Mouse (Mus musculus) heart, embryonic 13.5 days (tissue): ENCODE measurements around the gene Ptprk. TPM values are rescaled to one million over a fixed set of nuclear protein-coding genes. Genes with fewer than 3 reads are reported as not detected.

Source experiments
- ATAC-seq: fragments of 200-750 bp; cut with Nextera tagmentation; 2 replicates; pipeline ENCODE4 v1.8.0; 2017; ENCODE audit warnings: moderate TSS enrichment; ENCODE audit not compliant: insufficient number of reproducible peaks, low FRiP score, low TSS enrichment; ENCODE audit errors: extremely low read depth
- H3K27ac ChIP-seq: fragments of 300-500 bp; sonication (generic); replicated peaks from 2 replicates; pipeline ENCODE4 v1.5.1; 2015; ENCODE audit warnings: moderate library complexity, mild to moderate bottlenecking, inconsistent platforms
- H3K27me3 ChIP-seq: fragments of 300-500 bp; sonication (generic); replicated peaks from 2 replicates; pipeline ENCODE4 v1.6.1; 2015; ENCODE audit warnings: mild to moderate bottlenecking, inconsistent platforms
- H3K36me3 ChIP-seq: fragments of 300-500 bp; sonication (generic); 2 replicates; pipeline ENCODE4 v1.6.1; 2015; ENCODE audit warnings: mild to moderate bottlenecking, inconsistent platforms
- H3K4me1 ChIP-seq: fragments of 300-500 bp; sonication (generic); 2 replicates; pipeline ENCODE4 v1.6.1; 2015; ENCODE audit warnings: inconsistent platforms
- H3K4me2 ChIP-seq: fragments of 300-500 bp; sonication (generic); 2 replicates; pipeline ENCODE4 v1.6.1; 2015; ENCODE audit warnings: inconsistent platforms, mild to moderate bottlenecking, moderate library complexity
- H3K4me3 ChIP-seq: fragments of 300-500 bp; sonication (generic); 2 replicates; pipeline ENCODE4 v1.5.1; 2015; ENCODE audit warnings: moderate library complexity, mild to moderate bottlenecking, inconsistent platforms
- H3K9ac ChIP-seq: fragments of 300-500 bp; sonication (generic); 2 replicates; pipeline ENCODE4 v1.6.1; 2015; ENCODE audit warnings: inconsistent platforms, mild to moderate bottlenecking, moderate library complexity
- H3K9me3 ChIP-seq: fragments of 300-500 bp; sonication (generic); 2 replicates; pipeline ENCODE4 v1.6.1; 2016; ENCODE audit warnings: inconsistent platforms
- WGBS: fragments of 180-500 bp; shearing (Covaris S2); methylation state at CpG from one replicate; pipeline ENCODE4 v1.1.7; 2015; ENCODE audit warnings: mixed read lengths; 5-methylcytosine and 5-hydroxymethylcytosine counted together
- polyA plus RNA-seq: library from polyadenylated mRNA; unstranded; fragments of >200 nt; fragmentation: Nextera tagmentation; extraction: Ambion mirVana; gene quantifications from 2 replicates; pipeline ENCODE4 v1.2.1, GENCODE M21; 2015

The Ptprk gene
- polyA plus RNA-seq, 1 experiment from 2014 or later: 31.3 TPM

DNA sequence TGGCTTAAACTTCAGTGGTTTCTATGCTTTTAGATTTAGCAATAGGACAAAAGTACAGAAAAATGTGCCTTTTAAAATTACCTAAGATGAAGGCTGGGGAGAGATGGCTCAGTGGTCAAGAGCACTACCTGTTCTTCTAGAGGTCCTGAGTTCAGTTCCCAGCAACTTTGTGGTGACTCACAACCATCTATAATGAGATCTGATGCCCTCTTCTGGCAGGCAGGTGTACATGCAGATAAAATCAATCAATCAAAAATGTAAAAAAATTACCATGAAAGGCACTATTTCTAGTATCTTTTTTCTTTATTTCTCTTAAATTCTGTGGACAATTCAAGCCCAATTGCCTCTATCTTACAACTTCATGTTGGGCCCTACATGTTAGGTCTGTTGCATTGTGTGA is 42.4 kb downstream of the Ptprk start:
- H3K36me3 ChIP-seq: no peaks in the 10 kb centered on the region
- H3K9ac ChIP-seq: no peak overlapping the region
- H3K4me1 ChIP-seq: peaks cover 38% of the 10 kb centered on the region
- H3K4me3 ChIP-seq: no peak overlapping the region
- no peaks in the 10 kb centered on the region for H3K9me3 ChIP-seq
- no peak overlapping the region for H3K4me2 ChIP-seq
- no peak overlapping the region for H3K27ac ChIP-seq
- H3K27me3 ChIP-seq: no peaks in the 10 kb centered on the region
- ATAC-seq: no peak

DNA sequence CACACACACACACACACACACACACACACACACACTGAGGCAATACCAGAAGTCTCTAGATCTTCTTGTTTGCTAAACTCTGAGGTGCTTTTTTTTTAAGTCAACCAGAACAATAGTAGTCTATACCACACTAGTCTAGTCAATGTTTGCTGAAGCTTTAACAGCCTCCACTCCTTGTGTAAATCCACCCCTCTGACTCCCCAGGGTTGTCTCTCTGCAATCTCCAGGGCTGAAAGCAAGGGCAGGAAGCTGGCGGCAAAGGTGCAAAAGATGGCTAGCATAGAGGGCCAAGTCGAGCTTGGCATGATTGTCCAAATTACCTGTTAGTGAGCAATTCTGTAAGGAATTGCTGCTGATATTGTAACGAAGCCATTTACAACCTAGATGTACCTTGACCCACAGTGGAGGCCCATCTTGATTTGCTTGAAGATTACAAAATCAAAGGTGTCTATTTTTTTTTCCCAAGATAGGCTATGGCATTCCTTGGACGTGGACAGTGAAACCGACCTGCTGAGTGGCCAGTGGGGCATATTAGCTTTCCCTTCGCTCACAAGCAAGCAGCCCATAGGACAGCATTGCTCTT is 44.3 kb downstream of the Ptprk start:
- no peaks in the 10 kb centered on the region for H3K36me3 ChIP-seq
- 78% methylated on average over 6 of the region's 6 CpGs for WGBS
- no peak for ATAC-seq

DNA sequence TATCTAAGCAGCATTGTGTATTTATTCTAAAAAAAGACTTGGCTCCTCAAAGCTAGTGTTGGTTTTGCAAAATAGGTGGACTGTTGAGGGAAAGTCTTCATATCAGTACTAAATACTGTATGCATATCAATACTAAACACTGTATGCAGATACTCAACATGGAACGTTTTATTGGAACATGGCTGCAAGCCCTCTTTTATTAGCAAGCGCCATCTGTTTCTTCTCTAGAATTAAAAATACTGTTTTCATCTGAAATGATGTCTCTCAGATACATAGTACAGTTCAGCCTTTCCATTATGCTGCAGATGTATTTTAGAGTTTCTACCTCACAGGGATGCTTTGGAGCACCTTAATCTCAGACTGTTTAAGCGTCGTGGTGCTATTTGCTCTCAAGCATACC is 49.3 kb downstream of the Ptprk start:
- 88% methylated on average over 4 of the region's 4 CpGs for WGBS
- no peaks in the 10 kb centered on the region for H3K9me3 ChIP-seq
- no peaks in the 10 kb centered on the region for H3K27me3 ChIP-seq
- H3K4me3 ChIP-seq: no peak overlapping the region
- H3K4me1 ChIP-seq: peaks cover 34% of the 10 kb centered on the region
- no peak overlapping the region for H3K4me2 ChIP-seq
- no peak for ATAC-seq
- H3K27ac ChIP-seq: no peak overlapping the region
- H3K36me3 ChIP-seq: no peaks in the 10 kb centered on the region
- H3K9ac ChIP-seq: no peak overlapping the region

More for the DNA sequence above, 44.3 kb downstream of the Ptprk start:
- H3K9ac ChIP-seq: no peak overlapping the region
- H3K4me2 ChIP-seq: no peak overlapping the region
- H3K27ac ChIP-seq: no peak overlapping the region
- H3K4me3 ChIP-seq: no peak overlapping the region
- H3K9me3 ChIP-seq: no peaks in the 10 kb centered on the region
- peaks cover 25% of the 10 kb centered on the region for H3K4me1 ChIP-seq
- no peaks in the 10 kb centered on the region for H3K27me3 ChIP-seq

DNA sequence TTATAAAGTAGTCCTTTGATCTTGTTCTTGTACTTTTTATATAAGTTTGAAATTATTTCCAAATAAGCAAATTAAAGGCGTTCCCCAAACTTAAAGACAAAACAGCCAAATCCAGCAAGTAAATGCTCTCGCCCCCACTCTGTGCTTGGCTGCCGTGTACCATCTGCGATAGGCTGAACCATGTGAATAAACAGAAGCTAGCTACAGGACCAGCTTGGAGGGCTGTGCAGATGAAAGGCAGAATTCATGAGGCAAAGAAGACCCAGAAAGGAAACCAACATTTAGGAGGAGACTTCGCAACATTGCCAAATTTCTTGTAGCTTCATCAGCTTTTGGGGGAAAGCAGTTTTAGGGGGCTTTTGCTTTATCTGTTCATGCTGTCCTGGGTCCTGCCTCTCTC is 53.4 kb downstream of the Ptprk start:
- Histone ChIP-seq H3K9me3 (no peaks in the 10 kb centered on the region), H3K4me2 (no peak overlapping the region; the same call in 1 of the 2 replicates), H3K9ac (no peak overlapping the region), H3K4me3 (no peak overlapping the region), H3K4me1 (peaks cover 41% of the 10 kb centered on the region), H3K36me3 (no peaks in the 10 kb centered on the region), H3K27me3 (no peaks in the 10 kb centered on the region), H3K27ac (peak overlapping the region; percentile 66)
- WGBS: 74% methylated on average over 5 of the region's 5 CpGs
- no peak for ATAC-seq

GRCm38 (mm10) chr10:28128450-28128849 is 53.8 kb downstream of the Ptprk start:
- Histone ChIP-seq H3K9ac (no peak overlapping the region), H3K4me3 (no peak overlapping the region), H3K36me3 (no peaks in the 10 kb centered on the region), H3K9me3 (no peaks in the 10 kb centered on the region), H3K27ac (peak overlapping the region; percentile 66), H3K4me1 (peaks cover 38% of the 10 kb centered on the region), H3K27me3 (no peaks in the 10 kb centered on the region), H3K4me2 (no peak overlapping the region; the same call in 1 of the 2 replicates)
- WGBS: 34% methylated on average over 4 of the region's 4 CpGs
- no peak for ATAC-seq

DNA sequence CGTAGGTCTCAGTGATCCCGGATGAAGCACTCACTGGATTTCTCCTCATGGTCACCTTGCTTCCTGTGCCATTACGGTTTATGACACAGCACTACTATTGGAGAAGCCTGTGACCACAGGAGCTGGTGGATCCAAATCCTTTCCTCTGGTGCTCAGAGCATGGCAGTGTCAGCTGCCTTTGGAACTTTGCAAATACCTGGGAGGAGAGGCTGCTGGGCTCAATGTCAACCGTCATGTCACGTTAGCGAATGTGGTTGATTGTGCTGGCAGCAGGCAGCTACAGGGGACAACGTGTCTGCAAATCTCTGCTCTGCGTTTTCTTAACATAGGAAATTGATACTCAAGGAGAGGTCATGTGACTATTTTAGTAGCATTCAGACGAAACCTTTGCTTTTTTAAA is 55.8 kb downstream of the Ptprk start:
- Histone ChIP-seq H3K4me1 (peaks cover 24% of the 10 kb centered on the region), H3K36me3 (no peaks in the 10 kb centered on the region), H3K9me3 (no peaks in the 10 kb centered on the region), H3K9ac (no peak overlapping the region), H3K4me3 (no peak overlapping the region), H3K27me3 (no peaks in the 10 kb centered on the region), H3K4me2 (no peak overlapping the region), H3K27ac (no peak overlapping the region)
- WGBS: 63% methylated on average over 9 of the region's 9 CpGs
- ATAC-seq: no peak

DNA sequence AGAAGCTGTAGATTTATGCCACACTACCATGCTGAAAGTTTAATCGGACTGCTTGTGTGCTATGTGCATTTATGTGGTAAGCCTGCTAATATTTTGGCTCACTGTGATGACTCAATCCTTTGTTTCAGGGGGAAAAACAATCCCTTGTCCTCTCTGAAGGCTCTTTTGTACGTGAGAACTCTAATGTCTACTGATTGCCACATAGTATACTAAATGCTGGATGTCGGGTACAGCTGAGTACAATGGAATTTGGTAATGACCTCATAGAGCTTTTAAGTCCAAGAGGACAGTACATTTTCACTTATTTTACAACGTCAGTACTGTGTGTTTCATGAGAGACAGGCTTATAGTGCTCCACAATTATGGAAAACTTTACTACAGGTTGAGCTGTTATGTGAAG is 59.1 kb downstream of the Ptprk start:
- no peaks in the 10 kb centered on the region for H3K9me3 ChIP-seq
- no peak overlapping the region for H3K9ac ChIP-seq
- no peak for ATAC-seq
- no peak overlapping the region for H3K4me3 ChIP-seq
- H3K27ac ChIP-seq: no peak overlapping the region
- no peak overlapping the region for H3K4me2 ChIP-seq
- no peaks in the 10 kb centered on the region for H3K27me3 ChIP-seq
- 80% methylated on average over 4 of the region's 4 CpGs for WGBS
- H3K36me3 ChIP-seq: no peaks in the 10 kb centered on the region
- H3K4me1 ChIP-seq: peaks cover 21% of the 10 kb centered on the region

GRCm38 (mm10) chr10:28138399-28138798 is 63.8 kb downstream of the Ptprk start:
- H3K4me1 ChIP-seq: peaks cover 17% of the 10 kb centered on the region
- H3K27me3 ChIP-seq: no peaks in the 10 kb centered on the region
- ATAC-seq: no peak
- H3K36me3 ChIP-seq: 0 out of 2 replicates have a peak, but pooled peaks cover 4% of the 10 kb centered on the region
- no peak overlapping the region for H3K4me3 ChIP-seq
- no peak overlapping the region for H3K4me2 ChIP-seq
- no peaks in the 10 kb centered on the region for H3K9me3 ChIP-seq
- no peak overlapping the region for H3K27ac ChIP-seq
- WGBS: 51% methylated on average over 4 of the region's 4 CpGs
- no peak overlapping the region for H3K9ac ChIP-seq

DNA sequence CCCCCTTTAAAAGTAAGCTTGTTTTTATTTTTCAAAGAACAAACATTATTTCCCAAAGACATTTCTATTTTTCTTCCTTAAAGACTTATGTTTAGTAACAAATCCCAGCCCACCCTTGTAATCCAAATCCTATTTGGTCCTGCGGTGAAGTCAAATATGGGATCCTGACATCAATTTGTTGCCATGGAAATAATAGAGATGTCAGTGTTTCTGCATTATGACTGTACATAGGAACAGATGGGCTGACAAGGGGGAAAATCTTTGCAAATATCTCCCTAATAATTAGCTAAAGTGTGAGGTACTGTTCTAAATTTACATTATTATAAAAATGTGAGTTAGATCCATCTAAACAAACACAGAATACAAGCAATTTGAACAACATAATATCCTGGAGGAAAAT is 69.8 kb downstream of the Ptprk start:
- no peak for ATAC-seq
- no peak overlapping the region for H3K27ac ChIP-seq
- H3K4me3 ChIP-seq: no peak overlapping the region
- no peaks in the 10 kb centered on the region for H3K27me3 ChIP-seq
- peaks cover 18% of the 10 kb centered on the region for H3K4me1 ChIP-seq
- 0 out of 2 replicates have a peak, but pooled peaks cover 4% of the 10 kb centered on the region for H3K36me3 ChIP-seq
- H3K4me2 ChIP-seq: no peak overlapping the region
- 85% methylated on average over 1 of the region's 1 CpGs for WGBS
- no peaks in the 10 kb centered on the region for H3K9me3 ChIP-seq
- no peak overlapping the region for H3K9ac ChIP-seq

DNA sequence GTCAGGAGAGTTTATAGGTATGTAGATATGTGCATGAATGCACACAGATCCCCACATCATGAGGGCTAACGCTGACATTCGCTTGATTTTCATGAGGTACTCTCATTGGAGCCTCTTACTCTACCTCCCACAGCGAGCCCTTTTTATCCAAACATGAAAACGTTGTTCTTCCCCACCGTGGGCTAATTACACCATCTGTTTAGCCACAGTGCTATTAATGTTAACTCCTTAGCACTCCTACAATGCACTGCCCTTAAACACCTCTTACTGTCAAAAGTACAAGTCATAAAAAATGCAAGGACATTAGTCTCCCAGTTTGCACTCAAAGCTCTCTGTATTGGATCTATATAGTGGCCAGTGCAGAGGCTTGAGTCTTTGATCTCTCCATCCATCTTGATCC is 70.7 kb downstream of the Ptprk start:
- WGBS: 72% methylated on average over 5 of the region's 5 CpGs
- no peak for ATAC-seq
- H3K9ac ChIP-seq: no peak overlapping the region

GRCm38 (mm10) chr10:28155688-28156685 is 81.4 kb downstream of the Ptprk start:
- Histone ChIP-seq H3K4me3 (no peak overlapping the region), H3K27me3 (no peaks in the 10 kb centered on the region), H3K36me3 (no peaks in the 10 kb centered on the region), H3K9ac (no peak overlapping the region), H3K9me3 (no peaks in the 10 kb centered on the region), H3K27ac (no peak overlapping the region), H3K4me1 (peaks cover 11% of the 10 kb centered on the region; the same call in 1 of the 2 replicates), H3K4me2 (no peak overlapping the region)
- no peak for ATAC-seq
- WGBS: 74% methylated on average over 20 of the region's 20 CpGs

More for the DNA sequence above, 70.7 kb downstream of the Ptprk start:
- Histone ChIP-seq H3K27me3 (no peaks in the 10 kb centered on the region), H3K4me1 (peaks cover 18% of the 10 kb centered on the region), H3K9me3 (no peaks in the 10 kb centered on the region), H3K36me3 (0 out of 2 replicates have a peak, but pooled peaks cover 4% of the 10 kb centered on the region), H3K4me3 (no peak overlapping the region), H3K4me2 (no peak overlapping the region), H3K27ac (no peak overlapping the region)
